Mouse (Mus musculus): ENCODE results near the gene Acss2.

Gene Acss2

DNA sequence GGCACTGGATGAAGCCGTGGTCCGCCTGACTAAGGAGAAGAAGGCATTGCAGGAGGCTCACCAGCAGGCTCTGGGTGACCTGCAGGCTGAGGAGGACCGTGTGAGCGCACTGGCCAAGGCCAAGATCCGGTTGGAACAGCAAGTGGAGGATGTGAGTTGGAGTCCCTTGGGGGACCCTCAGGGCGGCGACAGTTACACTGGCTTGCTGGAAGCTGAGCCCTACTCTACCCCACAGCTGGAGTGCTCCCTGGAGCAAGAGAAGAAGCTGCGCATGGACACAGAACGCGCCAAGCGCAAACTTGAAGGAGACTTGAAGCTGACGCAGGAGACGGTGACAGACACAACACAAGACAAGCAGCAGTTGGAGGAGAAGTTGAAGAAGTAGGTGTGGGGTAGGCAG is 110.8 kb downstream of the Acss2 start:
- DNase-seq (ENCODE audit: low read depth, low spot score): no peak

DNA sequence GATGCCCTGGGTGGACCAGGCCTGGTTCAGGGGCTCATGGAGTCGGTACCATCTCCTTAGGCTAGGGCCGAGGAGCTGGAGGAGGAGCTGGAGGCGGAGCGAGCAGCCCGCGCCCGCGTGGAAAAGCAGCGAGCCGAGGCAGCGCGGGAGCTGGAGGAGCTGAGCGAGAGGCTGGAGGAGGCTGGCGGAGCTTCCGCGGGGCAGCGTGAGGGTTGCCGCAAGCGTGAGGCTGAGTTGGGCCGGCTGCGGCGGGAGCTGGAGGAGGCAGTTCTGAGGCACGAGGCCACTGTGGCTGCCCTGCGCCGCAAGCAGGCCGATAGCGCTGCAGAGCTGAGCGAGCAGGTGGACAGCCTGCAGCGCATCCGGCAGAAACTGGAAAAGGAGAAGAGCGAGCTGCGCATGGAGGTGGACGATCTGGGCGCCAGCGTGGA is 111.5 kb downstream of the Acss2 start:
- peak; percentile 42 for DNase-seq (ENCODE audit: low read depth, low spot score)

DNA sequence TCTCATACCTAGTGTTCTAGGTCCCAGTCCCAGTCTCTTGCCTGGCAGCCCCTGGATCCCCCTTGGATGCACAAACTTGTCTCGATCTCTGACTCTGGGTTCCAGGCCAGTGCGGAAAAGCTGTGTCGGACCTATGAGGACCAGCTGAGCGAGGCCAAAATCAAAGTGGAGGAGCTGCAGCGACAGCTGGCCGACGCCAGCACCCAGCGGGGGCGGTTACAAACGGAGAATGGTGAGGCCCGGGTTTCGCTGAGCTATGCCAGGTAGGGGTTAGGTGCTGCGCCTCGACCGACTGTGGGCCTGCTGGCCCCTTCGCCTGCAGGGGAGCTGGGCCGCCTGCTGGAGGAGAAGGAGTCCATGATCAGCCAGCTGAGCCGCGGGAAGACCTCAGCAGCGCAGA is 112.4 kb downstream of the Acss2 start:
- no peak for DNase-seq (ENCODE audit: low read depth, low spot score)

DNA sequence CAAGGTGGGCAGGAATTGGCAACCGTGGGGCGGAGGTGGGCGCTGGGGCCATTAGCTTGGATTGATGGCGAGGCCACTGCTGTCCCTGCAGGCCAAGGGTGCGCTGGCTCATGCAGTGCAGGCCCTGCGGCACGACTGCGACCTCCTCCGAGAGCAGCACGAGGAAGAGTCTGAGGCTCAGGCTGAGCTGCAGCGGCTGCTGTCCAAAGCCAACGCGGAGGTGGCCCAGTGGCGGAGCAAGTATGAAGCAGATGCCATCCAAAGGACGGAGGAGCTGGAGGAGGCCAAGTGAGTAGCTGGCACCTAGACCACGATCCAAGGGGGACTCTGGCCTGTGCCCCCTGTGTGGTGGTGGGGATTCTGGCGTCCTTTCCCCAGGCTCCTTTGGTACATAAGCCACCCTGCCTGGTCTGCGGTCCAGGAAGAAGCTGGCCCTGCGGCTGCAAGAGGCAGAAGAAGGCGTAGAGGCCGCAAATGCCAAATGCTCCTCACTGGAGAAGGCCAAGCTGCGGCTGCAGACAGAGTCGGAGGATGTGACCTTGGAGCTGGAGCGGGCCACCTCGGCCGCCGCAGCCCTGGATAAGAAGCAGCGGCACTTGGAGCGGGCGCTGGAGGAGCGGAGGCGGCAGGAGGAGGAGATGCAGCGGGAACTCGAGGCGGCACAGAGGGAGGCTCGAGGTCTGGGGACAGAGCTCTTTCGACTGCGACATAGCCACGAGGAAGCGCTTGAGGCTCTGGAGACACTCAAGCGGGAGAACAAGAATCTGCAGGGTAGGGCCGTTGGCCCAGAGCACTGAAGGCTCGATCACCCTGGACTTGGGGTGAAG is 113.1 kb downstream of the Acss2 start:
- DNase-seq (ENCODE audit: low read depth, low spot score): no peak

DNA sequence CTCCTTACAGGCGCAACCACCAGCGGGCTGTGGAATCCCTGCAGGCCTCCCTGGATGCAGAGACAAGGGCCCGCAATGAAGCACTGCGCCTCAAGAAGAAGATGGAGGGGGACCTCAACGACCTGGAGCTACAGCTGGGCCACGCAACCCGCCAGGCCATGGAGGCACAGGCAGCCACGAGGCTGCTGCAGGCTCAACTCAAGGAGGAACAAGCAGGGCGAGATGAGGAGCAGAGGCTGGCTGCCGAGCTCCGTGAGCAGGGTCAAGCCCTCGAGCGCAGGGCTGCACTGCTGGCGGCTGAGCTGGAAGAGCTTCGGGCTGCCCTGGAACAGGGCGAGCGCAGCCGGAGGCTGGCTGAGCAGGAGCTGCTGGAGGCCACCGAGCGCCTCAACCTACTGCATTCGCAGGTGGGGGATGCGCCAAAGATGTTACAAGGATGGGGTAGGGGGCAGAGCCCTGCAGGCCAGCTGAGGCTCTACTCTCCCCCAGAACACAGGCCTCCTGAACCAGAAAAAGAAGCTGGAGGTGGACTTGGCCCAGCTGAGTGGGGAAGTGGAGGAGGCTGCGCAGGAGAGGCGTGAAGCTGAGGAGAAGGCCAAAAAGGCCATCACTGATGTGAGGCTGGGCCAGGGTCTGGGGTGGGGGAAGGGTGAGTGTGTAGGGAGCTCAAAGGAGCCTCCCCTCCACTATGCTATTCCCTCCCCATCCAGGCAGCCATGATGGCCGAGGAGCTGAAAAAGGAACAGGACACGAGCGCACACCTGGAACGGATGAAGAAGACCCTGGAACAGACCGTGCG is 114.6 kb downstream of the Acss2 start:
- DNase-seq (ENCODE audit: low read depth, low spot score): no peak

DNA sequence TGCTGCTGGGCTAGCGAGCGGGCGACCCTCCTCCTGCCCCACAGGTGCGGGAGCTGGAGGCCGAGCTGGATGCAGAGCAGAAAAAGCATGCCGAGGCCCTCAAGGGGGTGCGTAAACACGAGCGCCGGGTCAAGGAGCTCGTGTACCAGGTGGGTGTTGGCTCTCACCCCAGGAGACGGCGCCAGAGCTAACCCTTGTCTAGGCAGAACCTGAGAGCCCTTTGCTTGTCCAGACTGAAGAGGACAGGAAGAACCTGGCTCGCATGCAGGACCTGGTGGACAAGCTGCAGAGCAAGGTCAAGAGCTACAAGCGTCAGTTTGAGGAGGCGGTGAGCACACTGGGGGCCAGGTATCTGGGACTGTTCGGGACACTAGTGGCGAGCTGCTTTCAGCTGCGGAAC is 115.4 kb downstream of the Acss2 start:
- no peak for DNase-seq (ENCODE audit: low read depth, low spot score)

DNA sequence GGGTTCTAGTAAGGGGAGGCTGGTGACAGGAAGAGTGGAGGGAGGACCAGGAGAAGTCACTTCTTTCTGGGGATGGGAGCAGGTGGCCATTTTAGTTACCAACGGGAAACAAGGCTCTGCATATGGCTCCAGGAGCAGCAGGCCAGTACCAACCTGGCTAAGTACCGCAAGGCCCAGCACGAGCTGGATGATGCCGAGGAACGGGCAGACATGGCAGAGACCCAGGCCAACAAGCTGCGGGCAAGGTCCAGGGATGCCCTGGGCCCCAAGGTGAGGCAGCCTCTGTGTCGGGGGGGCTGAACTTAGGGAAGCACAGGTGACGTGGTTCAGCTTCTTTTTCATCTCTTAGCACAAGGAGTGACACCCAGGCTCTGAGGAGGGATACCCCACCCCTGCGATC is 116.0 kb downstream of the Acss2 start:
- no peak for DNase-seq (ENCODE audit: low read depth, low spot score)

DNA sequence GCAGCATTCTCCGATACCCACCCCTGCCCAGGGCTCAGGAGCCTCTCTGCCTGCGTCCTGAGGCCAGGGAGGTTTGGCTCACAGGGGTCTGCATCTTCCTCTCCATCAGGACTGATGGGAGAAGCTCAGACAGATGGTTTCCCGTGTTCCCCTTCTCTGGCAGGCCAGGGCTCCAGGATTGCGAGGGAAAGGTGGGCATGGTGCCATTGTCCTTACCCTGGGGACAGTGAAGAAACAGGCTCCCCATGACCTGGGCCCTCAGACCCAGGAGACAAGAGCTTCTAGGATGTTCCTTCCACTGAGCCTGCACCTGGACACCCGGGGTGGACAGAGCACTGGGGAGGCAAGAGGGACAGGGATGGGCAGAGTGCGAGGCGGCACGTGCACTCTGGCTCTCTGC is 116.8 kb downstream of the Acss2 start:
- DNase-seq (ENCODE audit: low read depth, low spot score): no peak
